In the genomic region with DNA sequence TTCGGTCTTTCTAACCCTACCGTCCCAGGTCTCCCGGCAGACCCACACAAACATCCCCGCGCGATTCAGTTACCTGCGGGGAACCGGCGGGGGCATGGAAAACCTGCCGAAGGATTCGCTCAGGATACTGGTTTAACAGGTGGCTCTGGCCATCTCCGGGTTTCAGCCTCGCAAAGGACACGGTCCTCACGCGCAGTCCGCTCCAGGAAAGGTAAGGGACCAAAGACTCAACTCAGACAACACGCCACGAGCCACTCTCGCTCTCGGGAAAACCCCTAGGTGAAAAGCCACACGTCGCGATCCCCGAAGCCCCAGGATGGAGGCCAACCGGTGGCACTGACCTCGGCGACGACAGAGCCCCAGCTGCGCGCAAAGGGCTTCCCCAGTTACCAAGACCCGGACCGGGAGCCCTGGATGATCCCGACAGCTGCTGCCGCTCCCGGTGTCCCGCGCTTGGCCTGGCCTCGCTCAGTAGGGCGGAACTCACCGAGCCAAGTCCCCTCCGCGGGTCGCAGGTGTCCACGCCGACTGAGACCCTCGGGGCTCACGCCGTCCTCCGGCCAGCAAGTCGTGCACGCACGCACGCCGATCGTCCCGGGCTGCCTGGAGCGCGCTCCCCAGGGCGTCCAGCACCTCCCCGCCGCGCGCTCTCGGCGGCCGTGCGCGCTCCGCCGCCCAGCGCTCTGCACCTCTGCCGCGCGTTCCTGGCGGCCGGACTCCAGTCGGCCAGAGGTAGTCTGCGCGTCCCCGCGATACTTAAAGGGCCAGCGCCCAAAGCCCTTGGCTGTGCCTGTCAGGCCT, we compare ENCODE assay signal across 8 mouse cellular contexts. TPM values are rescaled to one million over a fixed set of nuclear protein-coding genes. Genes with fewer than 3 reads are reported as not detected.
DNase-seq lines count a peak whose midpoint lies in the region; ATAC-seq and TF ChIP-seq lines count a peak whose summit lies in the region.

A gene (minus strand): TSS at position 657 of the 801 bp plus-strand sequence.

- no peak within 1 kb of the TSS for H3K27ac ChIP-seq in hindbrain, embryonic 13.5 days
- peak within 1 kb of the TSS; percentile 47; the same call in 1 of the 2 replicates for H3K27ac ChIP-seq in lung, postnatal 0 days (ENCODE audit: low read length)

- ATAC-seq in hindbrain, embryonic 13.5 days (ENCODE audit: low FRiP score): peak; percentile 89
- ATAC-seq in lung, postnatal 0 days: peak; percentile 97

- no peaks in the 10 kb centered on the region for H3K9me3 ChIP-seq in hindbrain, embryonic 13.5 days
- no peaks in the 10 kb centered on the region for H3K9me3 ChIP-seq in lung, postnatal 0 days (ENCODE audit: low read length)

- no peaks in the 10 kb centered on the region for H3K36me3 ChIP-seq in hindbrain, embryonic 13.5 days
- H3K36me3 ChIP-seq in lung, postnatal 0 days (ENCODE audit: insufficient read depth, low read length): no peaks in the 10 kb centered on the region

- no peak for TF ChIP-seq EP300 in lung, postnatal 0 days (IDR thresholded peaks at IDR 0.05)

- peak within 1 kb of the TSS; percentile 72 for H3K9ac ChIP-seq in hindbrain, embryonic 13.5 days
- peak within 1 kb of the TSS; percentile 55 for H3K9ac ChIP-seq in lung, postnatal 0 days (replicated peaks; ENCODE audit: low read depth)

- H3K4me3 ChIP-seq in hindbrain, embryonic 13.5 days: peak within 1 kb of the TSS; percentile 75
- peak within 1 kb of the TSS; percentile 68 for H3K4me3 ChIP-seq in lung, postnatal 0 days (ENCODE audit: low read depth, low read length)

- WGBS in hindbrain, embryonic 13.5 days: under 1% methylated on average over 82 of the region's 83 CpGs
- WGBS in lung, postnatal 0 days: 3% methylated on average over 83 of the region's 83 CpGs

- DNase-seq in ZHBTc4 (ENCODE audit: low read depth, low spot score): peak; percentile 95
- DNase-seq in cerebellum, postnatal 10 days: peak; percentile 70 to 77
- DNase-seq in gastrocnemius, adult 18-20 months (ENCODE audit: low spot score): peak; percentile 71
- DNase-seq in layer of hippocampus, postnatal 14 days (ENCODE audit: low spot score in 2 of 2): peak; percentile 24 to 50
- peak; percentile 93 for DNase-seq in lung, postnatal 0 days (ENCODE audit: low spot score)
- DNase-seq in retina, adult 2 months (ENCODE audit: low read depth, low spot score): peak; percentile 80
- DNase-seq in urinary bladder, adult 2 months (ENCODE audit: low spot score): peak; percentile 89

- TF ChIP-seq CTCF in lung, postnatal 0 days (IDR thresholded peaks at IDR 0.05): no peak

- H3K4me2 ChIP-seq in hindbrain, embryonic 13.5 days: peak within 1 kb of the TSS; percentile 93
- peak within 1 kb of the TSS; percentile 87 for H3K4me2 ChIP-seq in lung, postnatal 0 days (replicated peaks; ENCODE audit: low read depth, low read length)

- H3K4me1 ChIP-seq in hindbrain, embryonic 13.5 days (replicated peaks): no peaks in the 10 kb centered on the region; the same call in 1 of the 2 replicates
- H3K4me1 ChIP-seq in lung, postnatal 0 days (ENCODE audit: insufficient read depth, low read depth, low read length): no peaks in the 10 kb centered on the region; the same call in 1 of the 2 replicates

- H3K27me3 ChIP-seq in hindbrain, embryonic 13.5 days: peaks cover 26% of the 10 kb centered on the region
- no peaks in the 10 kb centered on the region for H3K27me3 ChIP-seq in lung, postnatal 0 days (replicated peaks; ENCODE audit: insufficient read depth, low read length)

RNA-seq across cellular contexts. Expression of the gene that starts here (rescaled TPM):
- total RNA-seq in gastrocnemius, adult 18-20 months (2021): 1 to 10 TPM in 1 of 2 experiments, under 1 TPM in 1; 0.93 to 1.7 TPM
- 5.7 and 5.8 TPM in 2 replicates for polyA plus RNA-seq in hindbrain, embryonic 13.5 days (2015; fragmentation: Nextera tagmentation; extraction: Ambion mirVana)
- 1 to 10 TPM; 3.8 TPM for total RNA-seq in layer of hippocampus, postnatal 14 days (2021)
- polyA plus RNA-seq in lung, postnatal 0 days (2015; fragmentation: Nextera tagmentation; extraction: Ambion mirVana): 14.0 and 15.2 TPM in 2 replicates
- polyA plus RNA-seq in urinary bladder, adult 2 months (2012; rRNA removed): 25.7 and 26.4 TPM in 2 replicates

Comparison
In these comparisons a context has a peak if more than half of its experiments do, and no peak if none do; other contexts are left out.
1. DNase-seq: peak in every context shown above with its lines; median percentile 95 in ZHBTc4; 93 in lung, postnatal 0 days; 89 in urinary bladder, adult 2 months; 80 in retina, adult 2 months; 74 in cerebellum, postnatal 10 days; 71 in gastrocnemius, adult 18-20 months; 37 in layer of hippocampus, postnatal 14 days.